Mouse (Mus musculus) ES-E14 (cell line): ENCODE data around the gene Bpifa3.

ENCODE experiments used
- CHD2 ChIP-seq: IDR thresholded peaks from 2 replicates; pipeline ENCODE4 v1.6.1; 2014; ENCODE audit warnings: mild to moderate bottlenecking, low read depth, low read length, inconsistent platforms
- MAFK ChIP-seq: IDR thresholded peaks from 2 replicates; pipeline ENCODE4 v1.6.1; 2014; ENCODE audit warnings: mild to moderate bottlenecking, low read depth, low read length, inconsistent platforms; ENCODE audit not compliant: insufficient read depth

DNA sequence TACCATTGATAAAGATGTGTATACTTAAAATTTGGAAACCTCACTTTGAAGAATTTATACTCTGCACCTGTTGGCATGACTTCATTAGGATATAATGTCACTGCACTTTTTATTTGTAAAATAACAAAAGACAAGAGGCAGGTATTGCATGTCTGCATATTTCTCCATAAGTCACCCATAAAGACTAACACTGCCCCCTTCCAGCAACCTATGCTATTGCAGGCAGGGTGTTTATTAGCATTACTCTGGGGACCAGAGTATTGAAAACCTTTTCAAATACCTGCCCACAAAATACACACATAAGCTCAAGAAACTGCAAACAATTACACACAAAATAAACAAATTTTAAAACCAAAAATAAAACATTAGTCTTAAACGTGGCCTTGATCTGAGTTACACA lies 32.4 kb upstream of the Bpifa3 start:
- no peak for TF ChIP-seq MAFK
- TF ChIP-seq CHD2: no peak
